Mouse (Mus musculus): ENCODE data around the gene Npm1.

Gene Npm1

DNA sequence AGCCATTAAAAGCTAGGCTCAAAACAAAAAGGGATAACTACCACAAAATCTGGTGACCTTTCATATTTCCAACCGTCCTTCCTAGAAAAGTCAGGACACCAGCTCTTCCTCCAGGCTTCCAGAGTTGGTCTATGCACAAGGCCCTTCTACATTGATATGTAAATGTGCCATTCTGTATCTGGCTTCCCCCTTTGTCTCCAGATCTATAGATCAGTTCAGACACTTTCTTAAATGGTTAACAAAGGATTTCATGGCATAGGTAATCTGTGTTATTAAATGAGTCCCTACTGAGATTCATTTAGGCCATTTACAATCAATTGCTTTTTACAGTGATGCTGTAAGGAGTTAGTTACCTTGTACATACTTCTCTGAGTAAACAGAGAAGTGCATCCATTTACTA, 16.8 kb upstream of the Npm1 start:
- DNase-seq: no peak

DNA sequence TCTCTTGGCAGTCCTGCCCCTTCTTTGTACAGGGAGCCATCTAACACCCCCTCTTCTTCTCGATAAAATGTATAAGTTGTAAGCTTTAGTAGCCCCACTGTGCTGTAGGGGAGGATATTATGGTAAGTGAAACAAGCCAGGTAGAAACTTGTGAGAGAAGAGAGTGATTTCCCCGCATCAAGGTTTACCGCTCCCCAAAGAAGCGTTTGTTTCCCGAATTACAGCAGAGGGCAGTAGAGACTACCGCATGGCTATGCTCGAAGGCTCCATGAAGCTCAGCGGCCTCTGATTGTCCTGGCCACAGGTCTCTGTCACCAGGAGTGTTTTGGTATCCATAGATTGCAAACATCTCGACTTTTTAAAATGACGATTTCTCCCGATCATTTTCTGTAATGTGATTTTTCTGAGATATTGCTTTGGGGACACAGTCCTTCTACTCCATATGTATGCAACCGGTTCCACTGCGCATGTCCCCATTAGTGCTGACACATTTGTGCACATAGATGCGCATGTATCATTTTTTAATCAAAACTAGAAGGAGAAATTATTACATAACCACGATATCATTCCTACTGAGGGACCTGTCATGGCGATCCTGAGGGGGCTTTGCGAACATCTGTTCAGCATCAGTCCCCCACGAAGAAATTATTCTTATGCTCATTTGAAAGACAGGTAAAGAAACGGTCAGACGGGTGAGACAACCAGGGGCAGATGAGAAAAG, 13.7 kb upstream of the Npm1 start:
- DNase-seq: peak; percentile 62

- DNase-seq: no peak
Measured at GRCm38 (mm10) chr11:33175768-33176167, 12.8 kb upstream of the Npm1 start.

GRCm38 (mm10) chr11:33170489-33170888, 7.5 kb upstream of the Npm1 start:
- DNase-seq: peak; percentile 65

DNA sequence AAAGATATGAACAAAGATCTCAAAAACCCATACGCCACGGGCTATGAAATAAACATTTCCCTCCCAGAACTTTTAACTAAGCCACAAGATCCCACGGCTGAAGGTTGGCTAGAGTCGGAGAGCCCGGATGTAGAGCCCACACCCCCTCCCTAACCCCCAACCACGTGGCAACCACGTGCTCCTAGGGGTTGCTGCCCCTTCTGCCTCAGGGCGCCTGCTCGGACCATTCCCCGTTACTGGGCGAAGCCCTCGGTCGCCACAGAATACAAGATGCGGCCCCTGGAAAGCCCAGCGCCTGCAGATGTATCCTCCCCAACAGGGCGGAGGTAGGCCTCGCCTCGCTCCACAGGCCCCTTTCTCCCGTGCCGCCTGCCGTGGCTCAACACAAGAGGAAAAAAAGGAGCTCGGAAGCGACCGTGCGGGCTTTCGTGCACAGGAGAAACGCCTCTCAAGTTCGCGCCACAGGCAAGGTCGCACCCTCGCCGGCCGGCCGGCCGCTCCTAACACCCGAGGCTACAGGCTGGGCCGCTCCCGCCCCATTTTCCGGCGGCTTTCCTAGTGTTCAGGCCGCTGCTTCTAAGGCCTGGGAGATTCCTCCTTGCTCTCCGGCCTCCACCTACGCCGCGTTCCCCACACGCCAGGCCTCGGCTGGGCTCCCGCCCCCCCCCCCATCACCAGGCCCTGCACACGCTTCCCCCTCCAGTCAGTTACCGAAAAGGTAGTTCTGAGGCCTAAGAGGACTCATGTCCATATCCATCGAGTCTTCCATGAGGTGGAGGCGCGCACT, 602 bp downstream of the Npm1 start:
- DNase-seq: peak; percentile 86

GRCm38 (mm10) chr11:33159741-33160140, 3.3 kb downstream of the Npm1 start:
- no peak for DNase-seq

GRCm38 (mm10) chr11:33157453-33158196, 5.4 kb downstream of the Npm1 start:
- no peak for DNase-seq

GRCm38 (mm10) chr11:33156436-33157015, 6.5 kb downstream of the Npm1 start:
- DNase-seq: no peak

- DNase-seq: no peak
Measured at GRCm38 (mm10) chr11:33154459-33154858, 8.5 kb downstream of the Npm1 start.

- DNase-seq: no peak
Measured at GRCm38 (mm10) chr11:33152997-33153396, 10.0 kb downstream of the Npm1 start.

- DNase-seq: no peak
Measured at GRCm38 (mm10) chr11:33151780-33152145, 11.2 kb downstream of the Npm1 start.

DNA sequence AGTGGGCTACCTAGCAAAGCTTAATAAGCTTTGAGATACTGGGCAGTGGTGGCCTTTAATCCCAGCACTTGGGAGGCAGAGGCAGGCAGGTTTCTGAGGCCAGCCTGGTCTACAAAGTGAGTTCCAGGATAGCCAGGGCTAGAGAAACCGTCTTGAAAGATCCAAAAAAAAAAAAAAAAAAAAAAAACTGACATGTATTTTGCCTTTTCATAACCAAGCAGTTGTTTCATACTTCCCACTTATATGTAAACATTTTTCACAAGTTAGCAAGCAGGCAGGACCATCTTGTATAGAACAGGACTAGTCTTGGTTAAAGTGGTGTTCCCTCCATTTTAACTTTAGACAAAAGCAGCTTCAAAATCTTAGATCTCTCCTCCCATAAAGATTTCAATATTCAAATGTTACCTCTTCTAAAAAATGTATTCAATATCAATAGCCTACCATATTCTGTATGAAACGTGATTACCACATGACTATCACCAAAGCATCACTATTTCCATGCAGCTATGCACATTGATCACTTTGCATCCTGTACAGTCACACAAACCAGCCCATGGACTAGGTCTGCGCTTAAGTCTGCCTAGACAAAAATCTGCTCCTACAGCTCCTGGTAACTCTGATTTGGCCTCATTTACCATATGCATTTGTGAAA, 11.8 kb downstream of the Npm1 start:
- DNase-seq: no peak

- no peak for DNase-seq
Measured at GRCm38 (mm10) chr11:33150364-33150763, 12.6 kb downstream of the Npm1 start.

- no peak for DNase-seq
Measured at GRCm38 (mm10) chr11:33149453-33149852, 13.6 kb downstream of the Npm1 start.

DNA sequence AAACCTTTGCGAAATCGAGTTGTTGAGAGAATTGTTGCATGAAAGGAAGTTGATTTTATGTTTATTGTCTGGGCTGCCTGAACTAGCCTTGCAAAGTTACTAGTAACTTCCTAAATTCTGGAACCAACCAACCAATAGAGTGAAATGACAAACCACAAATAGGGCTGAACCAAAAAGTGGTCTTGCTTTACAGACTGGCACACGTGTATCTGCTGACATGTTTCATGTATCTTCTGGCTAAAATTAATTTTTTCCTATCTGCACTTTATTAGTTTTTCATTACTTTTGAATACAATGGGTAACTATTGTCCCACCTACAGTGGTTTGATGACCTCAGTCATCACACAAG, 13.9 kb downstream of the Npm1 start:
- DNase-seq: no peak

GRCm38 (mm10) chr11:33148338-33149087, 14.5 kb downstream of the Npm1 start:
- peak; percentile 87 for DNase-seq

DNA sequence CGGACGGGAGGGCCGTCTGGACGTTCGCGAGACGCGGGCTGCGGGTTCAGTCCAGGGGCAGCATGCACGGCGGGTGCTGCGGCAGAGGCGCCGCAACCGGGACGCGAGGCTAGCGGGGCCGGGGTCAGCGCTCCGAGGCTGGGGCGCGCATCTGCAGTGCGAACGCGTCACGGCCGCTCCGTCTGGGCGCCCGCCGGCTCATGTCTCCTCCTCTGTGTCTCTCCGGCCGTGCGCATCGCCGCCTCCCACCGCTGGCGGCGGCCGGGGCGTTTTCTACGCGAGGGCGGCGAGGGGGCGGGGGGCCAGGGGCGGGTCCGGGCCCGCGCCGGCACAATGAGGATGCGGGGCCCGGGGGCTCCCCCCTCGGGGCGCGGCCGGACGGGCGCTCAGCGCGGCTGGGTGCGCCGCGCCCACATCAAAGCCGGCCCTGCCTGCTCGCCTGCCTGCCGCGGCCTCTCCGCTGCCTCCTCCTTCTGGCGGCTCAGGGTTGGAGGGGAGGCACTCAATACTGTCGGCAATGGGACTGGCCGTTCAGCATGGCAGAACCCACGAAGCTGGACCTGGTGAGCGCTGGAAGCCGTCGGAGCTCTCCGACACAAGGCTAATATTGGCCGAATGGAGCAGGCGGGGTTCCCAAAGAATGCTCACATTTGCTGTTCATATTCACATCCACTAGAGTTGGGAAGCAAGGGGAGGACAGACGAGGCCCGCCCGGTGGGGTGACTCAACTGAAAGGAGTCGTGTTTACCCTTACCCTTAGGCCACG, 15.3 kb downstream of the Npm1 start:
- peak; percentile 67 for DNase-seq

GRCm38 (mm10) chr11:33147171-33147571, 15.8 kb downstream of the Npm1 start, which contains the start of gene Fgf18:
Gene Fgf18, minus strand, starts transcription at chr11:33147400.
- DNase-seq: peak; percentile 41

- DNase-seq: peak; percentile 59
Measured at GRCm38 (mm10) chr11:33146651-33147131, 16.3 kb downstream of the Npm1 start.

DNA sequence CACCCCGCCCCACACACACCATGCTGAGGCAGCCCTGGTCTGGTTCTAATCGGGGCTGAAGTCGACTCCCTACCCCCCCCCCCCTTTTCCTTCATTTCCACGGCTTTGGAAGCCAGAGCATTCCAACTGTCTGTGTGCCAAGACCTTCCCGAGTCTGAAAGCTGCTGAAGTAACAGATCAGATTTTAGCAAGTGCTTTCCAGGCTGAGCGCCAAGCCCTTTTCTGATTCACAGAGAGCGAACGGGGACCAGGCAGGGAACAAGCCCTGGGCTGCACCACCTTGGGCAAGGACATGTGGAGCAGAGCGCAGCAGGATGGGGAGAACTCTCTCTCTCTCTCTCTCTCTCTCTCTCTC, 16.9 kb downstream of the Npm1 start:
- peak; percentile 89 for DNase-seq

All from lung, postnatal 10 days (tissue).